Mouse (Mus musculus): Measurements from ENCODE around the gene Gab1. TPM values are rescaled to one million over a fixed set of nuclear protein-coding genes. Genes with fewer than 3 reads are reported as not detected.

Gene Gab1
- total RNA-seq, 1 experiment from 2014 or later, result 18.0 TPM

DNA sequence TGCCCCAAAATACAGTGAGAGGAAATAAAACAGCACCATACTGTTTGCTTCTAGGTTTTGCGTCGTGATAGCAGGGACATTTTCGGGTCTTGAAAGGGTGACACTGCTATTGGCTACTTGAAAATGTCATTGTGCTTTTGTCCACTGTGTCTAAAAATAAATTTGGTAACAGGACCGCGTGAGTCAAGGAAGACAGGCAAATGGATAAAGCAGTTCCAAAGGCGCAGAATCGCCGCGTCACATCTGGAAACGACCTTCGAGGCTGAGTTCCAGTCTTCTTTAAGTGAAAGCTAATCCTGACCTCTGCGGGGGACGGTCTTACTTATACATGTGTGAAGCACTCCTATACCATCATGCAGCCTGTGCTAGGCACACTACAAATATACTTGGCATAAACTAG lies 35.0 kb downstream of the Gab1 start:
- no peak for DNase-seq

DNA sequence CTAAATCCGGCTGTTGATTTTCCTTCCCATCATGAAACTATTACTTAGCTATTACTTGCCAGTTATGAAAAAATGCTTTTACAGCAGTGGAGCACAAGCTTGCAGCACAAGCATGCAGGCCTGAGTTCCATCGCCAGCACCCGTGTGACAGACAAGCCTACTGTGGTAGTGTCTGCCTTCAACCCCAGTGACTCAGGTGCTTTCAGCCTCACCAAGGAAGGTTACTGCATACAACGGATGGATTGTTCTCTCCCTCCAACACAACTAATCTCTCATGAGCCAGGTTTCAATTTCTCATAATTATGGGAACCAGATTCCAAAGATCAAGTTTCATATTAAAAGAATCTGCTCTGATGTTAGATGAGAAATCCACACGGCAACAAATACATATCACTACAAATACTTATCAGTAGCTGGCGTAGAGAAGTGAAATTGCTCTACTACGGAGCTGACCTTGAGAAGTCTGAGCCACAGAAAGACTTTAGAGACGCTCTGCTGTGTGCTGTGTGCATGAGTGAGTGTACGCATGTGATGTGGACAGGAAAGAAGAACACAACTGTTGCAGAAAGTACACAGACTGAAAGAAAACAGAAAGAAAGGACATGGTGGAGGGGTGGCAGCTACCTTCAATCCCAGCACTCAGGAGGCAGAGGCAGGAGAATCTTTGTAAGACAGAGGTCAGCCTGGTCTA lies 36.4 kb downstream of the Gab1 start:
- no peak for DNase-seq

GRCm38 (mm10) chr8:80842514-80842913 lies 37.8 kb downstream of the Gab1 start:
- DNase-seq, result peak; percentile 13

GRCm38 (mm10) chr8:80840090-80840489 lies 40.2 kb downstream of the Gab1 start:
- DNase-seq, result no peak

GRCm38 (mm10) chr8:80838199-80838598 lies 42.1 kb downstream of the Gab1 start:
- DNase-seq, result peak; percentile 61

GRCm38 (mm10) chr8:80835401-80835800 lies 44.9 kb downstream of the Gab1 start:
- DNase-seq, result no peak

DNA sequence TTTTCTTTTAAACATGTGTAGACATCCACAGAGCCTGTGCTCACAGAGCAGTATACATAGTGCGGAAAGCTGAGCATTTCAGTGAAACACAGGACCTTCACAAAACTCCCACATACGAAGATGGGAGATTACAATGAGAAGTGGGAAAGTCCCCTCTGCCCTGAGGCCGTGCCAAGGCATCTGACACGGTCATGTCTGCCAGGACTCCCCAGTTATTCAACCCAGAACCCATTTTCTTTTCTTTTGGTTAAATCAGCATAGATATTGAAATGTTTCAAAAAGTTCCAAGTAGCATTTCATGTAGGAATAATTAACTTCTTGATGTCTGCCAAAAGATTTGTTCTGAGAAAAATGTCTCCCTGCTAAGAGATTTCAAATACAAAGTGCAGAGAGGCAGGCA lies 45.9 kb downstream of the Gab1 start:
- no peak for DNase-seq

- DNase-seq, result no peak
These were observed 47.8 kb downstream of the Gab1 start for GRCm38 (mm10) chr8:80832534-80832933.

DNA sequence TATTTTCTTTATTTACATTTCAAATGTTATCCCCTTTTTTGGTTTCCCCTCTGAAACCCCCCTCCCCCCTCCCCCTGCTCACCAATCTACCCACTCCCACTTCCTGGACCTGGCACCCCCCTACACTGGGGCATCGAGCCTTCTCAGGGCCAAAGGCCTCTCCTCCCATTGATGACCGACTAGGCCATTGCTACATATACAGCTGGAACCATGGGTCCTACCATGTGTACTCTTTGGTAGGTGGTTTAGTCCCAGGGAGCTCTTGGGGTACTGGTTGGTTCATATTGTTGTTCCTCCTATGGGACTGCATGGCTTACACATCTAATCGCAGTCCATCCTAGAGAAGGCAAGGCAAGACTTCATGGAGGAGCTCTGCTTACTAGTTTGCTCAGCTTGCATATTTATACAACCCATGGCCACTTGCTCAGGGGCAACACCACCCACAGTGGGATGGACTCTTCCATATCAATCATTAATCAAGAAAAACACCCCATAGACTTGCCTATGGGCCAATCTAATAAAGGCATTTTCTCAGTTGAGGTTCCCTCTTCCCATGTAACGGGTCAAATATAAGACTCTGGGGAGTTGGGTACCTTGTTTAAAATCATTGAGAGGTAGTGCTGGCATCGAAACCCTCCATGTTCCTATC lies 48.3 kb downstream of the Gab1 start:
- no peak for DNase-seq

GRCm38 (mm10) chr8:80830724-80831566 lies 49.4 kb downstream of the Gab1 start:
- DNase-seq, result peak; percentile 68

- no peak for DNase-seq
These were observed 50.2 kb downstream of the Gab1 start for GRCm38 (mm10) chr8:80830141-80830540.

- DNase-seq, result peak; percentile 71
These were observed 53.3 kb downstream of the Gab1 start for GRCm38 (mm10) chr8:80826996-80827395.

DNA sequence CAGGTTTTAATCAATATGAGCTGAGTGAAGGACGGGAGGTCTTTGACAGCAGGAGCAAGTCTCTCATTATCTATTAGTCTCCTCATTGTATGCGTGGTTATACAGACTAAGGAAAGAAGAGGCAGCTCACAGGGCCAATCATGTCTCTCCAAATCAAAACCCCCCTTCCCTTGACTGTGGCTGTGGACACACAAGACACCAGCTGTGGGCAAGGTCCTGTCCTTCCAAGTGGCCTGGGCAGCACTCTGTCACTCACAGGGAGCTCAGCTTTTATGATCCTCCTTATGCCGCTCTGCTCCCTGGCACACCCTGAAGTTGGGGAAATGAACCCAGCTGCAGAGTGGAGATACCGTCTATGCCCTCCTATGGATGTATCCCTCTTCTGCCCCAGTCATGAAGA lies 55.2 kb downstream of the Gab1 start:
- no peak for DNase-seq

- no peak for DNase-seq
These were observed 55.9 kb downstream of the Gab1 start for GRCm38 (mm10) chr8:80824426-80824825.

DNA sequence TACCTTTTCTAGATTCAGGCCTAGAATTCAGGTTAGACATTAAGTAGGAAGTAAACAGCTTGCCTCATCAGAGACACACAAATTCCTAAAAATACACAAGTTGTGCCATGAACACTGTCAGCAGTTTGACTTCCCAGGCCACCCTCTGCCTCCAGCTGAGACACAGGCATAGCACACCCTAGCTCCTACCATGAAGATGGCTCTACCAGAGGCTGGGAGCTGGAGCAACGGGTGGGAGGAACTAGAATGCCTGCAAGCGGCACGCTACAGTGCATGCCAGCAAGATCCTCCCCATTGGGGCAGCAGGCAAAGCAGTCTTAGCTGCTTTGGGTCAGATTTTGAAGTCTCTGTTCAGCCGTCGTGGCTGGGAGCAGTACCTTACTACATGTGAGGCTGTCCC lies 57.1 kb downstream of the Gab1 start:
- no peak for DNase-seq

GRCm38 (mm10) chr8:80821367-80822225 lies 58.7 kb downstream of the Gab1 start:
- no peak for DNase-seq

DNA sequence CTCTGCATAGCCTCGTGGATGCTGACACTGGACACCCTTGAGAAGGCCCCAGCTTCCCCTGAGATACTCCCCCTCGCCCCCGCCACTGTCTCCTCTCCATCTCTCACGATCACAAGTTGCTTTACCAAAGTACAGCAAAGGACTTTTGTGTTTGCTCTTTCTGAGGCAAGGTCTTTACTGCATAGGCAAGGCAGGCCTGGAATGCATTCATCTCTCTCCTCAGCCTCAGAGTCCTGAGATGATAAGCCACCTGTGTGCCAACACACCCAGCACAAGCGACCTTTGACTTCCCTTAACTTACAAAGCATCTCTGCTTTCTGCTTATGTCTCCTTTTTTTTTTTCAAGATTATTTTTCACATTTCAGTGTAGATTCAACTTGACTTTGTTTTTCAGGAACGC lies 61.3 kb downstream of the Gab1 start:
- DNase-seq, result no peak

GRCm38 (mm10) chr8:80817065-80817464 lies 63.3 kb downstream of the Gab1 start:
- no peak for DNase-seq

DNA sequence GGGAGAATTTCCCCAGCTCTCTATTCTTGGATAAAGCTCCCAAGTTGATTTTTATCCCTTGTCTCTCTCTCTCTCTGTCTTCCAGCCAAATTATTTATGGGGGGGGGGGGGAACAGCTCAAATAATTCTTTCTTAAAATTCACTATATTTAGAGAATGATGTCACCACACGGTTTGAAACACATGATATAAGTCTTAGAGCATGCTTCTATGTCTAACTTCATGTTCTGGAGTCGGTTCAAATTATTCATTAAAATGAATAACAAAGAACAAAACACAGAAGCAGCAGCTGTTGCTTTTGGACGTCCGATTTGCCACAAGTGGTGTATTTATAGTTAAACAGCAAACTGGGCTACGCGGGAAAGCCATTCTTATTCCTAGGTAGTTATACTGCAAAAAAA lies 65.1 kb downstream of the Gab1 start:
- DNase-seq, result no peak

DNA sequence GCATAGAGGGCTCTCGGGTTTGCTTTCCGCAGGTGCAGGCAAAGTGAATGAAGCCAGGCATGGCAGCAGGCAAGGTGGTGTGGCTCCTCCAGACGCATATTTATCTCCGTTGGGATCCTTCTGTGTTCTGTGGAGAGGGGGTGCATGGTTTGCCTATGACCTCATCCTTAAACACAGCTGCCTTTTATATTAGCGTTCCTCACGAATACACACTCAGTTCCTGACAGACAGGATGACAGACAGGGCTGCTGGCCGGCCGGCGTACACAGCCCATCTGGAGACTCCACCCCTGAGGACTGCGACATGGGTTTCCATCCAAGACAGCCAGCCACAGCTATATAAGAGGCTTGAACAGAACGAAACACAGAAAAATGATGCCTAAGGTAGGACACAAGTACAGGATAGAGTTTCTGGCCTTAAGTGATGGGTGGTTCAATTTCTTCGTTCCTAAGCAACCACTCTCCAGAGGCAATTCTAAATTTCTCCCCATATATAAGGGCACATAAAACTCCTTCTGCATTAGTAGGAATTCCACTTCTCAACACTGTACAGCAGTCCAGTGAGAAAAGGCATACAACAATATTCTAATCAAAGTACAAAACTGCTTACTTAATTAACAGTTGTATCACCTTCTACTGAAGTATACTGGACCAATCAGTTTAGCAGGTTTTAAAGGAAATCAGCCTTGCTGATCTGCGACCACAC lies 66.1 kb downstream of the Gab1 start:
- no peak for DNase-seq

DNA sequence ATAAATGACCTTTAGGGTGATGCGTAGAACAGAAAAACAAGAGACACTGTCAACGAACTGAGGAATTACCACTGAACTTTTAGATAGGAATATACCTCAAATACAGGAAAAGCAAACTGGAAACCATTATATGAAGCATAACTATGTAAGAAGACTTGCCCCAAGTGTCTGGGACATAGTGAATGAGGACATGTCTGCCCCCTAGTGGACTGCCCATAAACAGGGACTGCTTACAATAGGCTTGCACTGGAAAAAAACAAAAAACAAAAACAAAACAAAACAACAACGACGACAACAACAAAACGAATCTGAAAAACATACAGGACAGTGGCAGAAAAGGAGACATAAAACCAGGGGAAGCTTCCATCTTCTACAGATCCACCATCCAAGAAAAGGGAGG lies 66.9 kb downstream of the Gab1 start:
- peak; percentile 63 for DNase-seq

DNA sequence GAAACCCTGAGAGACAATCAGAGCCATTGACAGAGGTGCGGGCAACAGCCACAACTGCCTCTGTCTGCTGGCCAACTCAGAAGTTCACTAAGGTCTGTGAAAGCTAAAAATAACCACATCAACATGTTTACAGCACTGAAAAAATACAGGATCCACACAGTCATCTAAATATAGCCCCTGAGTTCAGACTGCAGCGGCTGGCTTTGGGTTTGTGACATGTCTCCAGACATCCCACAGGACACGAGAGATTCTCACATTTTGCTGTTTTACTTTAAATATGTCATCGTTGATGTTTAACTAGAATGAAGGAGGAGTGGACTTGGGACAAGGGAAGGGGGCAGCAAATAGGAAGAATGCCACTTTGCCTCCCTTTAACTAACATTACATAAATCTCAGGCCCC lies 68.7 kb downstream of the Gab1 start:
- no peak for DNase-seq

Data from adrenal gland, postnatal 14 days (tissue).